Mouse (Mus musculus): ENCODE data around the gene Olfr550. TPM values are rescaled to one million over a fixed set of nuclear protein-coding genes. Genes with fewer than 3 reads are reported as not detected.

Olfr550 gene
- total RNA-seq (2023): not detected

DNA sequence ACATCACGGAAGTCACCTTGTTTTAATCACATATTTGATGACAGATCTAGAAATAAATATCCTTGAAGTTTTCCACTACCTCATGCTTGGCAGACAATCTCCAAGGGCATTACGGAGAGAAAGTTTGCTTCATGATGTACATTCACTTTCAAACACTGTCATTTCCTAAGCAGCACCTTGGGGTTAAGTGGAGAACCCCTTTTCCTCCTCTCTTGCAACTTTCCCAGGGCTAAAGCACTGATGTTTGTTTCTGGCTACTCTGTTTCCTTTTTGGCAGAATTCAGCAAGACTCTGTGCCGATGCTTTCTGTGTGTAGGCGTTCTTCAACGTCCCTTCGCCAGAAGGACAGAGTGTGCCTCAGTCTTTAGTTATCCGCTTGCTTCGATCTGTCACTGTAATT, at the start of gene Olfr550:
Gene Olfr550 (plus strand): TSS at position 301 of the 400 bp plus-strand sequence.

DNA sequence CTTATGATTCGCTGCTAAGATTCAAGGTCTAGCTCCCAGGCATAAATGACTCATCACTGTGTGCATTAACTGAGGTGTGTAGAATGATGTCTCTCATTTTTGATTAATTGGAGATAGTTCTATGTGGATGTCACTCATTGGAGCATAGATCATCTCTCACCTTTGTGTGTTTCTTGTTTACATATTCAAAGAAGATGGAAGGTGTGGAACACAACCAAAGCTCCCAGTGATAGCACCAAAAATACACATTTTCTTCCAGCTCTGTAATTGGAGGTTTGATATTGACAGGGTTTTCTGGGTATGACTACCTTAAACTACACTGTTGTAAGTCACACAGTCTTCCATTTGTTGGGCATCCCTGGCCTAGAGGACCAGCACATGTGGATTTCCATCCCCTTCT, 36.8 kb upstream of the Olfr550 start, which contains the start of gene Olfr547:
Gene Olfr547 (plus strand): TSS at position 301 of the 400 bp plus-strand sequence.

DNA sequence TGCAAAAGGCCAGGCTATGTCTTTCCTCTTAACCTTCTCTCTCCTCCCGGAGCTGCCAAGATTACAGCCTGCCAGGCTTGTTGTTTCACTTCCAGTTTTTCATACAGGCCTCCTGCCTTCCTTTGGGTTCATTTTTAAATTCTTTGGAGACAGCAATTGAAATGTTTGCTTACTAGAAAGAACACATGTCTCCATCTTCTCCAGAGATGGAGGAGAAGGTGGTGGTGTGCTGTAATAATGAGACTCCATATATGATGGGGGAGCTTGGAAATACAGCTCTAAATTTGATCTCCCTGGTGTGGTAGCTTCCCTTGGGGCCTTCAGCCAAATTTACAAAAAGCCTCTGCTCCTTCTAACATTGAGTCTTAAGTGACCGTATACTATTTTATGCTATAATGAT, 30.6 kb upstream of the Olfr550 start, which contains the start of gene Olfr548-ps1:
Gene Olfr548-ps1 (plus strand): TSS at position 301 of the 400 bp plus-strand sequence.

DNA sequence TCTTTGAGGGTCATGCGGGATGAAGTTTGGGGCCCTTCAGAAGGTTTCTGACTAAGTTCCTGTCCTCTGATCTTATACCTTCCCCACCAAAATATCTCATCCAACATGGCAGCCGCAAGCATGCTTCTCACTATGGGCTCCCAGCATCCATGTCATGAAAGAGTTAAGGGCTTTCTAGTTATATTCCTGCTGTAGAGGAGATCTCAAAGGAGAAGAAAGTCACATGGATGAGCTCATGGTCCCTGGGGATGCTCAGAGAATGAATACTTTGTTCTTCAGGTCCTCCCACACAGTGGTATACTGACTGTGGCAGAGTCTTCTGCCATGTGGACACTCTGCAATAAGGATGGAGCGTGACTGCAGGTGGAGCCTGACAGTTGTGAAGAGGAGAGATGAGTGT, 21.7 kb upstream of the Olfr550 start, which contains the start of gene Olfr549:
Gene Olfr549 (plus strand): TSS at position 301 of the 400 bp plus-strand sequence.

DNA sequence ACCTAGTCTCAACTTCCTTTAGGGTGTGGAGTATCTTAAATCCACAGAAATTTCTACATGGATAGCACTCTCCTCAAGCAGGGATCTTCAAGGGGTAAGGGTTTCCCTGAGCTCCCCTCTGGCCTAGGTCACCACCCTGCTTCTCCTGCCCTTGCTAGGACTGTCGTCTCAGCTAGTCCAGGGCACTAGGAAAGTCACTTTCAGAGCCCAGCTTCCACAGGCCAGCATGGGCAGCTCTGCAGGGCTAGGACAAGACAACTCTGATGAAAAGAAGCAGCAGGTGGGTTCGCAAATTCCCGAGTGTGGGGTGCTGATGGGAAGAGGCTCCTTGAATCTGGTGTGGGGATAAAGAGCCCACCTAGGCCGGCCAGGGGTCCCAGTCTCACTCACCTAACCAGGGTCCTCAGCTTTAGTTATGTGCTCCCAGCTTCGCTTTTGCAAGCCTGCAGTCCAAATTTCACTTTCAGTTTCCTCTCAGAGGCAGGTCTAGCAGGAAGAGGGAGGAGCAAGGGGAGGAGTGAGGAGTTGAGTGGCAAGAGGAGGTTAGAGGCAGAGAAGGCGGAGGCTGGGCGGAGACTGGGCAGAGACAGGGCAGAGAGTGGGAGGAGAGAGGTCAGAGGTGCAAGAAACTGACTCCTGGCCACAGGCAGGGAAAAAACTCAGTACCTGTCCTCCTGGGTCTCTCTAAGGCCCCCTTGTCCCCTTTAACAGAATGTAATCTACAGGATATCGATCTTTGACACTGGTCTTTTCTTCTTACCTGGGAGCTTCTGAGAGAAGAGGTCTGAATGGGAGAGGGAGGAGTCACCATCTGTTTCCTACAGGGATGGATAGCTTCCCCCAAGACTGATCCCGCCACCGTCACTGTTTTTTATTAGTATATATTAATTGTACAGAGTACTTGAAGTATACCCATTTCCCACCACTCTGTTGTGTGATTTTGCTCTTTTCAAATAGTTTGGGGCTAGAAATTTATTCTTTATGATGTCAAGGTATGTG, 5.9 kb upstream of the Olfr550 start, which contains the start of gene Trim21:
Gene Trim21 (minus strand): TSS at position 488 of the 999 bp plus-strand sequence.

DNA sequence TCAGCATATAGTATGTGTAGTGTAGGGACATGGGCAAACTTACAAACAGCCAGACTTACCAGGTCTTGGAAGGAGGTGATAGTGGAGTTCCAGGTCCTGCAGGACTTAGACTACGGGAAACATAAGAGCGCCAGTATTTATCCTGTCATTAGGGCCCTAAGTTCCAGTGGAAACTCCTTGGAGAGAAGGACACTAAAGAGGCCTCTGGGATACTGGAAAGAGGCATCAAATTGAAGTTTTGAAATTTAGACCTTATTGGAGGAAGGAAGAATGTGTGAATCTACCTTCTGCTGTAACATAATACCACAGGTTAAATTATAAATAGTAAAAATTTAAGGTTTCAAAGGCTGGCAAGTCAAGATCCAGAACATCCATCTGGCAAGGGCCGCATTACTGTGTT, 20.5 kb downstream of the Olfr550 start, which contains the start of gene Olfr551:
Gene Olfr551 (minus strand): TSS at position 101 of the 400 bp plus-strand sequence.

DNA sequence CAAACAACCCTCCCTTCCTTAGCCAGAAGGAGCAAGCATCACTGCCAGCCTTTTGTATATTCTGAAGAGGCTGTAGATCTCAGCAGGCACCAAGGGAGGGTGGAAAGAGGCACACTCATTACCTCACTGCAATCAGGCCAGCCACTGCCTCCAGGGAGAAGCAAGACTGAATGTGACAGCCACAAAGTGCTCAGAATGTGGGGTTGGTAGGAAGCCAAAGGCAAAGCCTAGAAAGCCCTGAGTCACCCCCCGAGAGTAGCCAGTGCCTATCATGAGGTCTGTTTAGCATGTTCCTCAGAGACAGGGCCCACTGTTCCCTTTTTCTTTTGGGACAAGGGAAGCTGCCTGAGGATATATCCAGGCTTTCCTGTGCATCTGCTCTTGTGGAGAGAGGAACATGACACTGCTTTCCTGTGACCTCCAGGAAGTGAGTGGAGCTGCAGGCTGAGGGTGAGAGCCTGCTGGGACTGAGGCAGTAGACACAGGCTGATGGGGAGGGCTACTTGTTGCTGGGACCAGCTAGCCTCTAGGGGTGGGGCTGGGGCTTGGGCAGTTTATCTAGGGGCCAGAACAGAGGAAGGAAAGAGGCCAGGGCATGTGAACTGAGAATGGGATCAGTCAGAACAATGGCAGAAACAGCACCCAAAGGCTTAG, 26.3 kb downstream of the Olfr550 start, which contains the start of gene Olfr552:
Gene Olfr552 (plus strand): TSS at position 393 of the 654 bp plus-strand sequence.

DNA sequence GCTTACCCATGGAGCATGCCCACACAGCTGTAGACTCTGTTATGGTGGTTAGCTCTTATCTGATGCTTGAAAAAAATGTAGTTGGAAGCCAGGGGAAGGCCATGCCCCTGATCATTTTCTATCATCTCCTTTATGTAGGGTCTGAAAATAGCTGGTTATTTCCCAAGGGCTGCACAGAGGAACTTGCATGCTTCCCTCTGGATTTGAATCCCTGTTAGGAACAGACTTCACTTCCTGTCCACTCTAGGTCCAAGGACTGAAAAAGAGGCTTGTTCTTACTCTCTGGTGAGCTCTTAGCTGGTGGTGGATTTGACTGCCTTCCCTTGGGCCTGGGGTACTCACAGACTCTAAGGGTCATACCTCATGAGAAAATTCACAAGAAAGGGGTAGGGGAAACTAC, 46.9 kb downstream of the Olfr550 start, which contains the start of gene Olfr553:
Gene Olfr553 (minus strand): TSS at position 101 of the 400 bp plus-strand sequence.

Other genes starting within 250 kb of the Olfr550 start
- gene Rrm1, start 129.7 kb upstream of the Olfr550 start, total RNA-seq (2023): 10 to 100 TPM; 44.7 to 44.9 TPM
- gene Olfr543, start 89.8 kb upstream of the Olfr550 start, total RNA-seq (2023): not detected
- not detected for gene Olfr544, start 83.1 kb upstream of the Olfr550 start, total RNA-seq (2023)
- gene Olfr545, start 71.9 kb upstream of the Olfr550 start, total RNA-seq (2023): not detected
- not detected for gene Olfr547, start 36.7 kb upstream of the Olfr550 start, total RNA-seq (2023)
- gene Olfr548-ps1, start 30.5 kb upstream of the Olfr550 start, total RNA-seq (2023): not detected
- not detected for gene Olfr549, start 21.6 kb upstream of the Olfr550 start, total RNA-seq (2023)
- 10 to 100 TPM; 31.0 to 47.2 TPM for gene Trim21, start 6.0 kb upstream of the Olfr550 start, total RNA-seq (2023)
- gene Olfr551, start 20.4 kb downstream of the Olfr550 start, total RNA-seq (2023): not detected
- gene Olfr552, start 26.3 kb downstream of the Olfr550 start, total RNA-seq (2023): under 1 TPM in 1 of 2 experiments, not detected in 1; 0.18 TPM
- not detected for gene Olfr553, start 46.8 kb downstream of the Olfr550 start, total RNA-seq (2023)
- not detected for gene Olfr554, start 67.0 kb downstream of the Olfr550 start, total RNA-seq (2023)
- not detected for gene Olfr555, start 87.4 kb downstream of the Olfr550 start, total RNA-seq (2023)
- not detected for gene Olfr556, start 93.5 kb downstream of the Olfr550 start, total RNA-seq (2023)
- 10 to 100 TPM; 21.8 to 29.3 TPM for gene Trim68, start 115.9 kb downstream of the Olfr550 start, total RNA-seq (2023)
- not detected for gene Olfr557, start 124.5 kb downstream of the Olfr550 start, total RNA-seq (2023)
- not detected for gene Olfr558, start 130.8 kb downstream of the Olfr550 start, total RNA-seq (2023)
- not detected for gene Olfr33, start 147.6 kb downstream of the Olfr550 start, total RNA-seq (2023)
- gene Olfr559, start 156.0 kb downstream of the Olfr550 start, total RNA-seq (2023): not detected
- not detected for gene Olfr560, start 187.9 kb downstream of the Olfr550 start, total RNA-seq (2023)
- not detected for gene Olfr78, start 188.0 kb downstream of the Olfr550 start, total RNA-seq (2023)
- not detected for gene Olfr561, start 199.8 kb downstream of the Olfr550 start, total RNA-seq (2023)
- gene Olfr564, start 232.0 kb downstream of the Olfr550 start, total RNA-seq (2023): not detected